Mouse (Mus musculus) ZHBTc4 (cell line): Measurements from ENCODE around the gene Slc22a14.
A peak's percentile ranks its signal among the peaks of the same experiment; 100 is the strongest.
"Not testable (repeated sequence)": the region's sequence is repeated elsewhere in the genome, so short reads cannot be mapped to it uniquely, and the experiment has no call there.

Experiments used
- DNase-seq: peaks from one replicate; pipeline ENCODE4 v3.0.0-alpha.2; 2011; ENCODE audit warnings: low read depth, low spot score

Slc22a14 gene

DNA sequence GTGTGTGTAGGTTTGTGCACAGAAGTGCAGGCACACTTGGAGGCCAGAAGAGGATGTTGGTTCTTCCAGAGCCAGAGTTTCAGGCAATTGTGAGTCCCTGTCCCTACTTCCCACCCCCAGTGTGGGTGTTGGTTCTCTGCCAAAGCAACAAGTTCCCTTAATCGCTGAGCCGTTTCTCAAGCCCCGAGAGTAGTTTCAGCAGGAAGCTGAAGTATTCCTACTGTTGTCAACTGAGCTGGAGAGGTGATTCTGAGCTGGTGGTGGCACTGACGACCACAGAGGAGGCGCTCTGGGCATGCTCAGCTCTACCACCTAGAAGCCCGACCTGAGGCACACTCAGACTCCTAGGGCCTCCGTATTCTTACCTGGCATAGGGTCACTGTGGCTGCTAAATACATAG lies at the start of gene Slc22a14:
Slc22a14 (minus strand) TSS at position 270 of the 400 bp plus-strand sequence.
- DNase-seq = no peak

DNA sequence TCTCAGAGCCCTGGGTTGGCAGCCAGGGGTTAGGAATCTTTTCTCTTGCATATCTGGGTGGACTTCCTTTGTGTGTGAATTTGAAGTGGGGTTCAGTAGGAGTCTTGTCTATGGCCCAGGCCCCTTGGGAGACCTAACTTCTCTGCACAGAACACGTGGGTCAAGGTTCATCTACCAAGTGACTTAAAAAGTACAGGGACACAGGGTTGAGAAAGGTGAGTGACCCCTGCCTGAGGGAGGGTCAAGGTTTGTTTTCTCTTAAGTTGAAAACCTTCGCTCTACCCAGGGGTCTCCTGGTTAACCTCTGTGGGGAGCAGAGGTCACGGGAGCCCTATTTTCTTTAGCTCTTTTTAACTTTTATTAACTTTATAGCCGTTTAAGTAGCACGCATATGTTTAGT lies 44.5 kb upstream of the Slc22a14 start:
- no peak for DNase-seq

DNA sequence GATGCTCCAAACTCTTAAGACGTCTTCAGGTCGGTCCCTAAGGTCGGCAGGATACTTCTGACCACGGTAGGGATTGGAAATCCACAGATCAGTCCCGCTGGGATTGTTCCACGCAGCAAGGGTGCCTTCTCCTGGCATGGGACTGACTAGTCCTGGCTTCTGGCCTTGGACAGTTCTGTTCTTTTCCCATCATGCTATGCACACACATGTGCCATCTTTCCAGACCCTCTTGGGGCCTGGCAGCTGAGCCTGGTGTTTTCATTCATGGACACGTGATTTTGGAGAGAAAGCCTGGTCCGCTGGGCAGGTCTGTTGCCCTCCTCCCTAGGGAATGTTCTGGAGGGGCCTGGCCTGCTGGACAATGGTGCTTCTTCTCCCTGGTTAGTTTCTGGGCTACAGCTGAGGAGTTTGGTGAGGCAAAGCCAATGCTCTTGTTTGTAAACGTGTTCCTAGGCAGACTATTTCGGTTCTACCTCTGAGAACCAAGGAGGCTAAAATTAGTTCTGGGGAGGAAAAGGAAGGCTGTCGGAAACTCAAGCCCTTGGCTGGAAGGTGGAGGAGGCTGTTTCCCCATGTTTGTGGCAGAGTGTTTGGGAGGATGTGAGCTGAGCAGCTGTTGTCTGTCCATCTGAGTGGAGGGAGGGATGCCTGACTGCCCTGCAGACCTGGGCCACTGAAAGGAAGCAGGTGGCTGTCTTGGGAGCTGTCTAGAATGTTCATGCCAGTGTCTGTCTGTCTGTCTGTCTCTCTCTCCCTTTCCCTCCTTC lies 43.7 kb upstream of the Slc22a14 start:
- DNase-seq = no peak

DNA sequence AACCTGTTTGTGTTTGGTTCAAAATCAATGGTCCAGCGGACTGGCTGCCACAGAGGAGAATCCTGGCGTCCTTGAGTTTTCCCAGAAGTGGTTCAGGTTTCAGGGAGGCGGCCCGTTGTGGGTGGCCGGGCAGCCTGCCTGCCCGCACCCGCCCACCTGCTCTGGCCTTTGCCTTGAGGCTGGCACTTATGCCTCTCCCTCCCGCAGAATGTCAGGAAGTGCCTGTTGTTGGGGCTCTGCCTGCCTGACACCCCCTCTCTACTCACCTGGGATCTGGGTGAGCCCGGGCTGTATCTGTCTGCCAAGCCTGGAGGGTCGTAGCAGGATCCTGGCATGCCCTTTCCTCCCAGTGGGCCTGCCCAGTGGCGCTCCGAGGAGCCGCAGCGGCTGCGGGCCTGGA lies 42.5 kb upstream of the Slc22a14 start:
- no peak for DNase-seq

DNA sequence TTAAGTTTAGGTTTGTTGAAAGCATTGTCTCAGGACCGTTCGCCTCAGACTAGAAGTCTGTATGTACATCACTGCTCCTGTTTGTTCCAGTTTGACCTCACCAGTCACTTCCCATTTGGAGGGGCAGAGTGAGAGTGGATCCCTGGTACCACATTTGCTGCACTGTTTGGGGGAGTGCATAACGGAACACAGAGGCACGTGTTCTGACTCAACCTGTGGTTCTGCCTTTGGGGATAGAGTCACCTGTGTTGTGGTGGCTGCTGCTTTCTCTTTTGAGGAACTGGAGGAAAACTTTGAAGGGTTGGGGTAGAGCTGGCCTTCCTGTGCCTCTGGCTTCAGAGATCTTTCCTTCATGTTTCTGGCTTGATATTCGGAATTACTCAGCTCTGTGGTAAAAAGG lies 38.7 kb upstream of the Slc22a14 start:
- DNase-seq = no peak

DNA sequence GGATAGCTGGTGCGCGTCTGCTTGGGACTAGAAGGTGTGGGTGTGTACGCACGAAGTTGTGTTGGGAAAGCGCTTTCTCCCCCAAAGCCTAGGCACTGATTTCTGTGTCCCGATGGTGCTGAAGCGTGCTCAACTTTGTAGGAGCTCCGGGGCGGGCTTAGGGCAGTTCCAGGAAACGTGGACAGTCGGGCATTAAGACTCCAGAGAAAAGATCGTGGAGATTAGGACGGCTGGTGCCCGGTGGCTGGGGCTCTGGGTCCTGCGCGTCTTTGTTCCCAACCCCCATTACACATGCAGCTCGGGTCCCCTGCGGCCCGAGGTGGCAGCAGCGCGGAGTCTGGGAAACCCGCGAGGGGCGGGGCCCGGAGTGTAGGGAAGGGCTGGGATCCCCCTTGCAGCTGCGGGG lies 37.9 kb upstream of the Slc22a14 start:
- peak; percentile 66 for DNase-seq

DNA sequence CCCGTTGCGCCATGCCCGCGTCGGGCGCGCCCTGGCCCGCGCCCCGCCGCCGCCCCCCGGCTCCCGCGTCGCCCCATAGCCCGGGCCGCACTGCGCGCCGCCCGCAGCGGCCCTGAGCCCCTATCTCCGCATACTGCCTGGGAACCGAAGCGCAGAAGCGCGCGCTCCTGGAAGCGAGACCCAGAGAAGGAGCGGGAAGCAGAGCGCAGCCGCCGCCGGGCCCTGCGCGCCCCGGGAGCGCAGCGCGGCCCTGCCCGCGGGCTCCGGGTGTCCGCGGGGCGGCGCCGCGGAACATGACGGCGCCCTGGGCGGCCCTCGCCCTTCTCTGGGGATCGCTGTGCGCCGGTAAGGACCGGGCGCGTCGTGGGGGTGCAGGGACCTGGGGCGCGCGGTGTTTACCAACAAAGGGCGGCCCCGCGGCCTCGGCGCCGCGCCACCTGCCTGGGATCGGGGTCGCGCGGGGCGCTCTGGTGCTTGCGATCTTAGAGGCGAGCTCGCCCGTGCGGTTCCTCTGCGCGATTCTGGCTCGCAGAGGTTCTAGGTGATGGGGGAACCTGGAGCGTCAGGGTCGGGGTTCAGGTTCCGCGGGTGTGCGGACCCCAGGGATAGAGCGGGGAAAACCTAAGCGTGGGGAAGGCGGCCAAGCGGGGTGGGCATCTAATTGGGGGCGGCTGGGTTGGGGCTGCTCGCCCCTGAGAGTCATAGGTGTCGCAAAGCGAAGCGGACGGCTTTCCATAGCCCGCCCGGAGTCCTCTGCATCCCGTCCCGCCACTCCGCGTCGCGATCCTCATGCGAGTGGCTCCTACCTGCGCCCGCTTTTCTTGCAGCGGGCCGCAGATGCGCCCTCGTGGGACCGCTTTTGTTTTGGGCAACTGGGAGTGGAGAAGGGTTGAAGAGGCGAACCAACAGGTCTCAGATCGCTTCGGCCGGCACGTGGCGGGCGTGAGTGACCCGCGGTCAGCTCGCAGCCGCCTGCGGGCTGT lies 37.2 kb upstream of the Slc22a14 start:
- peak; percentile 68 for DNase-seq

DNA sequence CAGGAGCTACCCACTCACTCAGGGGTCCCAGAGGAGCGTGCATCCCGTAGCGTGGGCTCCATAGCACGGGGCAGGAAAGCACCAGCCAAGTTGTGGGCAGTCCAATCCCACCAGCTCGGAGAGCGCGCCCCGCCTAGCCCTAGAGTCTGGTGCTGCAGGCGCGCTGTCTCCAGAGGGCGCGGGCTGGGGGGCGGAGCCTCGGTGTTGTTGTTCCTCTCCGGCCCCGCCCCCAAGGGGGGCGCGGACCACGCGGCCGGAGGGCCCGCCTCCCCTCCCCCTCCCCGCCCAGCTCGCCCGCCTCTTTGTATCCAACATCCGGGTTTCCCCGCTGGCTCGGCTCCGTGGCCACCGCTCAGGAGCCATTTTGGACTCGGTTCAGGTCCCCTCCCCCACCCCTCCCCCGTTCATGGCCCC lies 36.5 kb upstream of the Slc22a14 start, which contains the start of gene Acvr2b:
Acvr2b (plus strand) TSS at position 318 of the 414 bp plus-strand sequence.
- DNase-seq = peak; percentile 99

DNA sequence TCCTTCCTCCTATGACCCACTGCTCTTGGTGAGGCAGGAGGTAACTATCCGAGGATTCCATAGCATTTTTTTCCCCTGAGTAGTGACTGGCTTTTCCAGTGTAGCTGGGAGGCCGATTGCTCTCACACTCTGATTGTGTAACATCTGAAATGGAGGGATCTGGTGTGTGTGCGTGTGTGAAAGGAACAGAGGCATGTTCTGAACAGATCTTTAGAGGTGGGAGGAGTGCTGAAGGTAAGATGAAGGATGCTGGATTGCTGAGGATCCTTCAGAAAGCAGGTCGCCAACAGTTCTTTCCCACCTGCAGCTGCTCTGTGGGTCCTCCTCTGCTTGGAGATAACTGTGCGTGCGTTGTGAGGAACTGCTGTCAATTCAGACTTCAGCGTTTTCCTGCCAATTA lies 36.0 kb upstream of the Slc22a14 start:
- DNase-seq = no peak

DNA sequence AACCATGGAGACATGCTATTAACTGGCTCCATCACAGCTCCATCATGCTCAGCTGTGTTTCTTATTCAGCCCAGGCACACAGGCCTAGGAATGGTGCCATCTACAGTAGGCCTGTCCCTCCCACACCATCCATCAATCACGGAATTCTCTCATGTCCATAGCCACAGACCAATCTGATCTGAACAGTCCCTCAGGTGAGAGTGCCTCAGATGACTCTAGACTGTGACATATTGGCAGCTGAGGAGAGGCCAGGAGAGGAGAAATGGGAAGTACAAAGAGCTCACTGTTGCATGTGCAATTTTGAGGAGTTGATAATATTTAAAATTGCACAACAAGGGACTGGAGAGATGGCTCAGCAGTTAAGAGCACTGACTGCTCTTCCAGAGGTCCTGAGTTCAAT lies 29.5 kb upstream of the Slc22a14 start:
- no peak for DNase-seq

DNA sequence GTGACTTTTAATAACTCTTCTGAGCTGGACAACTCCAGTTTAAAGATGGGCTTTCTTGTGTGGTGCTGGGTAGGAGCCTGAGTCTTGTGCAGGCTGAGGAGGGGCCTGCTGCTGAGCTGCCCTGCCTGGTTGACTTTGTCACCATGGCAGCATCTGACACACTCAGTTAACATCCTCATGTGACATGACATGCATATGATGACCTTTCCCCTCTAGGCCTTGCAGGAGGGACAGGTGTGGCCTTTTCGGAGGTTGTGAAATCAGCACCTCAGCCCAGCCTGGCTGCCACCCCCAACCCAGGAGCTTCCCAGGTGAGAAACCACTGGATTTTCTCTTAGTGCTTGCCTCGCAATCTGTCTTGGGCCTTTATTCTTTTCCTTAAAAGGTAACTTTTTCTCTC lies 24.9 kb upstream of the Slc22a14 start:
- no peak for DNase-seq

DNA sequence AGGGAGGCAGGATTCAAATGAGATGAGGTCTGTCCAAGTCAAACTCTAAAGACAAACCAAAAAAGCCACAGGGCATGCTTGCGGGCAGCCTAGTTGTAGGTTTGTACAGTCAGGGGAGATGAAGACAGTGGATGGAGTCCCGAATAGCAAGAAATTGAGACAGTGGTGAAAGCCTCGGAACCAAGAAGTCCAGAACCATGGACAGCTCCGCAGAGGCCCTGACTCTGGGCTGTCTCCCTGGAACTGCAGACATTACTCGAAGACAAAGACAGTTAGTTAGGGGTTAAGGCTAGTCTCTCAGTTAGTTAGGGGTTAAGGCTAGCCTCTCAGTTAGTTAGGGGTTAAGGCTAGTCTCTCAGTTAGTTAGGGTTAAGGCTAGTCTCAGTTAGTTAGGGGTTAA lies 23.6 kb upstream of the Slc22a14 start:
- DNase-seq = peak; percentile 70

DNA sequence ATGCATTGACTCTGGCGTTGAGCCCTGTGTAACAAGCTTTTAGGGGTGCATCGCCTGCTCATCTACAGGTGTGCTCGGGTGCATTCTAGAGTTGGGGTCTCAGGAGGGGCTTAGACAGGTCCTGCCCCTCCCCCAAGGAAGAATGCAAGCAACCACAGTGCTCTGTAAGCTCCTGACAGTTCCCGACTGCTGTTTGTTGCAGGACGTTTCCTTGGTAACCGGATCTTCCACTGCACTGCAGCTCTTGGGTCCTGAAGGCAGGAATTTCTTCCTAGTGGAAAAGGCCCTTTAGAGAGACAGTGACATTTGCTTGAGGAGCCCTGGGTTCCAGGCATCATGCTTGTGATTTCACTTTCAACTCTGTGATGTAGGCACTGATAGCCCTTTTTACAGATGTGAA lies 17.2 kb upstream of the Slc22a14 start:
- DNase-seq = no peak

DNA sequence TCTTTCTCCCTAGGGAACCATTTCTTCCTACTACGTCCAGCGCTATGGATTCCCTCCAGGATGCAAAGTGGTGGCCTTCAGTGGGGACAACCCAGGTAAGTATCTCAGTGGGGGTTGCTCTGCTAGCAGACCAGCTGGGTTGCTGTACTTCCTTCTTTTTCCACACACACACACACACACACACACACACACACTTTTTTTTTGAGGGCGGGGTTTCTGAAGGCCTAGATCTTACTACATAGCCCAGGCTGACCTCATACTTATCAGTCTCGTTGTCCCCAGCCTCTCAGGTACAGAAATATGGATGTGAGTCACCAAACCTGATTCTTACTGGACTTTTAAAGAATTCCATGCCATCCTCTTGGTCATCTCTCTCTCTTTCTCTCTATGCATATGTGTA lies 12.9 kb upstream of the Slc22a14 start:
- no peak for DNase-seq

DNA sequence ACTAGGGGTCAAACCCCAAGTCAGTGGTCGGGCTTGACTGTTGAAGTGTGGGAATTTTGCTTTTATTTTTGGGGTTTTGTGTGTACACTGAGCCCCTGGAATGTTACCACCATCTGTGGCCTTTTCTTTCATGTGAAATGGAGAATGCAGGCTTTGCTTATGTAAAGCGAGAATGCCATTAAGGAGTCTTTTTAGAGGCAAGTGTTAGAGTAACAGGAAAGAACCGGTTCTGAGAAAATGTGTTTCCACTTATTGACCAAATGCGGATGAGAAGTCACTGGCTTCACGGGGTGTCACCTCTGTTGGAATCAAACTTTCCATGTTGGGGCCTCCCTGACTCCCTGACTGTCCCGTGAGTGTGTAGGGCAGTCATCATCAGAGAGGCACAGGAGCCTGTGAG lies 10.2 kb upstream of the Slc22a14 start:
- DNase-seq = peak; percentile 54

DNA sequence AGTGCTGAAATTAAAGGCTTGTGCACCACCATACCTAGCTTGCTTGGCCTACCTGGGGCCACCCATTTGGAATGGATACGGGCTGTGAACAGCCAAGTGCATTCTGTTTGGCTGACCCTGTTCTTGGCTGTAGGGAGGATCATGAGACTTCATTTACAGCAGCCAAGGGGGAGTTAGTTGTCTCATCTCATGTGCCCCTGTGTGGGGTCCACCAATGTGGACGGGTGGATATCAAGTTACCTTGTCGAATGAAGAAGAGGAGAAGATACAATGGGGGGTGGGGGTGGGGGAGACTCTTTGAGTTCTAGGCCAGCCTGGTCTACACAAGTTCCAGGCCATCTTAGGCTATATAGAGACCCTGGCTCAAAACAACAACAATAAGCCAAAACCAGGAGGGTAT lies 9.7 kb upstream of the Slc22a14 start:
- DNase-seq = no peak

DNA sequence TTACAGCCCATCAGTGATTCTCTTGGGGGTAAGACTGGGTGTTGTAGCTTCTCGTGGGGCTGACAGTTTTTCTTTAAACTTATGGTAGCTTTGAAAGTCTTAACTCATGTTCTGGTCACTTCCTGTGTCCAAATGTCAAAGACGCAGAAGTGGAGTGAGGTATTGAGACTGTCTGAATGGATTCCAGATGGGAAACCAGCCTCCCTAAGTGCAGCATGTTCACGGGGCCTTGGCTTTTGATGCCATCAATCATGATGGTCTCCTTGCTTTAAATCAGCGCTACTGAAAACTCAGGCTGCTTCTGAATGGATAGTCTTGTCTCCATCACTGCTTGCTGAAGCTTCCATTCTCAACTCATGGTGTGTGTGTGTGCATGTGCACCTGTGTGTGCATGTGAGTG lies 5.9 kb upstream of the Slc22a14 start:
- DNase-seq = no peak

DNA sequence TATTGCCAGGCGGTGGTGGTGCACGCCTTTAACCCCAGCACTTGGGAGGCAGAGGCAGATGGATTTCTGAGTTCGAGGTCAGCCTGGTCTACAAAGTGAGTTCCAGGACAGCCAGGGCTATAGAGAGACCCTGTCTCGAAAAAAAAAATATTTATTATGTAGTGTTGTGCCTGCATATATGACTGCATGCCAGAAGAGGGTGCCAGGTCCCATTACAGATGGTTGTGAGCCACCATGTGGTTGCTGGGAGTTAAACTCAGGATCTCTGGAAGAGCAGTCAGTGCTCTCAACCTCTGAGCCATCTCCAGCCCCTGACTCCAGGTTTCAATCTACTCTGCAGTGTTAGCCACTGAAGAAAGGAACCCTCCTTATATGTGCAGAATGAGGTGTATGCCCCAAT lies 5.4 kb upstream of the Slc22a14 start:
- not testable (repeated sequence) for DNase-seq

DNA sequence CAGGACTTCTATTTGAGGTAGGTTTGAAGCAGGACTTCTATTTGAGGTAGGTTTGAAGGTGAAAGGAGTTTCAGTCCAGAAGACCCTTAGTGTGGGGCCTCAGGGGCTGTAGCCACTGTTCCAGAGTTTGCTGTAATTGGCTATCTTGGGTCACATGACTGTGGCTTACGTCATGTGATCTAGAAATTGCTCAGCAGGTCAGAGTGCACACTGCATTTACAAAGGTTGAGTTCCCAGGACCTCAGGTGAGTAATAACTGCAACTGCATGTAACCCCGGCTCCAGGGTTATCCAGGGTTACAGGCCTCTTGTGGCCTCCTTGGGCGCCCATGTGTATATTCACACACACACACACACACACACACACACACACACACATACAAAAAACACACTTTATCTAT lies 3.0 kb upstream of the Slc22a14 start:
- no peak for DNase-seq

DNA sequence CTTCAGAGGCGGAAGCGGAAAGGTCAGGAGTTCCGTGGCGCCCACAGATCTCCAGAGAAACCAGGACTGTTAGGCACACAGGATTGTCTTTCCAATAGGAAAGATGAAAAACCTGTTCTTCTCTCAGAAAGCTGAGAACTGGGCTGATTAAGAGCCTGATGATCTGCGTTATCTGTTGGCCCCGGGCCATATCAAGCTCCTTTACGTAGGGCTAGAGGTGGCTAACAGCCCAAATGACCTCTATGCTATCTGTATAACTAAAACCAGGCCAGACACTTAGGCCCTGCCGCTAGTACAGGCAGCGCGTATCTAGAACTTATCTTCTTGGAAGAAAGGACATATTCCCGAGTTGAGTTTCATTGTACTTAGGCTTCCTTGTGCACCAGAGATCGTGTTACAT lies 2.1 kb downstream of the Slc22a14 start:
- no peak for DNase-seq

DNA sequence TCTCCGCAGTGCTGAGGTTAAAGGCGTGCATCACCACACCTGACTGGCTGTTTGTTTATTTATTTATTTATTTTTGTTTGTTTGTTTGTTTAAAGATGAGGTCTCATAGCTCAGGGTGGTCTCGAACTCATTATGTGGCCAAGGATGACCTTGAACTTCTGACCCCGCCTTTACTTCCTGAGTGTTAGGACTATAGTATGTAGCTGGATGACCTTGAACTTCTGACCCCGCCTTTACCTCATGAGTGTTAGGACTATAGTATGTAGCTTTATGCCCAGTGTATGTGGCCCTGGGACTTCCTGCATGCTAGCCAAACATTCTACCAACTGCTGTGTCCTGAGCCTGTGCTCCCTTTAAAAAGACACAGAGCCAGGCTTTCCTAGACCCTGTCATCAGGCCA lies 3.9 kb downstream of the Slc22a14 start:
- DNase-seq = peak; percentile 50

DNA sequence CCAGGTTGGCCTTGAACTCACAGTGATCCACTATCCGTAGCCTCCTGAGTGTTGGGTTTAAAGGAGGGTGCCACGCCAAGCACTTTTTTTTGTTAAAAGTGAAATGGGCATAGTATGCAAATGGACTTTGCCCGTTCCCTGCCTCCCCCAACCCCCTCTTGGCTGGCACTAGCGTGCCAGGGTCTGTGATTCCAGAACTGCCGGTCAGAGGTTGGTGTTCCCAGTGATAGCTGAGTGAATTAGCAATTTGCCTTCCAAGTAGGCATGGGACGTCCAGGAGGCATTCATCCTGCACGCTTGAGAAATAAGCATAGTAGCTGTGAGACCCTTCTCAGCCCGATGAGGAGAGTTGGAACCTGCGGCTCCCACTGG lies 7.3 kb downstream of the Slc22a14 start:
- no peak for DNase-seq
